Mouse (Mus musculus) ES-Bruce4 (cell line): ENCODE measurements around the gene Ltbp4. TPM values are rescaled to one million over a fixed set of nuclear protein-coding genes. Genes with fewer than 3 reads are reported as not detected.

Source experiments
- H3K27ac ChIP-seq: 2 replicates; pipeline ENCODE4 v1.5.1; 2012; ENCODE audit warnings: low read length, inconsistent platforms; ENCODE audit not compliant: insufficient read depth
- H3K27me3 ChIP-seq: 2 replicates; pipeline ENCODE4 v1.6.1; 2012; ENCODE audit warnings: mild to moderate bottlenecking, low read length, inconsistent platforms; ENCODE audit not compliant: control insufficient read depth, poor library complexity, insufficient read depth, severe bottlenecking
- H3K36me3 ChIP-seq: 2 replicates; pipeline ENCODE4 v1.6.1; 2012; ENCODE audit warnings: inconsistent platforms, mild to moderate bottlenecking, low read length, moderate library complexity; ENCODE audit not compliant: control insufficient read depth, poor library complexity, insufficient read depth, severe bottlenecking
- H3K4me1 ChIP-seq: one replicate; pipeline ENCODE4 v1.8.1; 2011; ENCODE audit warnings: low read length; ENCODE audit not compliant: control insufficient read depth, insufficient read depth
- H3K4me3 ChIP-seq: 2 replicates; pipeline ENCODE4 v1.5.1; 2011; ENCODE audit warnings: low read depth, mild to moderate bottlenecking, low read length
- H3K9ac ChIP-seq: 2 replicates; pipeline ENCODE4 v1.6.1; 2012; ENCODE audit warnings: low read depth, mild to moderate bottlenecking, inconsistent platforms; ENCODE audit not compliant: poor library complexity, severe bottlenecking
- H3K9me3 ChIP-seq: replicated peaks from 2 replicates; pipeline ENCODE4 v1.6.1; 2012; ENCODE audit warnings: mild to moderate bottlenecking, low read length, inconsistent platforms; ENCODE audit not compliant: control insufficient read depth, poor library complexity, insufficient read depth, severe bottlenecking
- CTCF ChIP-seq: IDR thresholded peaks from one replicate; pipeline ENCODE4 v1.8.1; 2011; ENCODE audit warnings: low read depth, low read length
- EP300 ChIP-seq: IDR thresholded peaks from 2 replicates; pipeline ENCODE4 v1.6.1; 2011; ENCODE audit warnings: low read depth, low read length; ENCODE audit not compliant: insufficient read depth
- POLR2A ChIP-seq: IDR thresholded peaks from one replicate; pipeline ENCODE4 v1.8.1; 2011; ENCODE audit warnings: low read length; ENCODE audit not compliant: insufficient read depth
- polyA plus RNA-seq: library from polyadenylated mRNA; stranded (reverse); fragments of >200 nt; gene quantifications from 2 replicates; pipeline ENCODE4 v1.2.4, GENCODE M21; 2011; ENCODE audit warnings: low read depth; ENCODE audit not compliant: missing spikeins, insufficient read depth, insufficient read length

The Ltbp4 gene
- polyA plus RNA-seq, 1 experiment: 66.8 TPM

GRCm38 (mm10) chr7:27259771-27260170 is 77.7 kb downstream of the Ltbp4 start:
- Histone ChIP-seq H3K27ac (no peak overlapping the region), H3K27me3 (no peaks in the 10 kb centered on the region), H3K4me1 (peaks cover 2% of the 10 kb centered on the region), H3K9me3 (no peaks in the 10 kb centered on the region), H3K9ac (peak overlapping the region; percentile 85), H3K4me3 (peak overlapping the region; percentile 76), H3K36me3 (0 out of 2 replicates have a peak, but pooled peaks cover 2% of the 10 kb centered on the region)
- no peak for TF ChIP-seq POLR2A
- no peak for TF ChIP-seq EP300
- TF ChIP-seq CTCF: no peak

- TF ChIP-seq EP300 (0 out of 2 replicates have a peak, but pooled peaks have one; percentile 12), CTCF (no peak), POLR2A (no peak)
- H3K9ac ChIP-seq: peak overlapping the region; percentile 85
- H3K4me3 ChIP-seq: peak overlapping the region; percentile 76
- no peaks in the 10 kb centered on the region for H3K27me3 ChIP-seq
- H3K9me3 ChIP-seq: no peaks in the 10 kb centered on the region
- 0 out of 2 replicates have a peak, but pooled peaks cover 2% of the 10 kb centered on the region for H3K36me3 ChIP-seq
- peak overlapping the region; percentile 51; the same call in 1 of the 2 replicates for H3K27ac ChIP-seq
- peaks cover 2% of the 10 kb centered on the region for H3K4me1 ChIP-seq
These were observed 78.2 kb downstream of the Ltbp4 start for GRCm38 (mm10) chr7:27259271-27259721.

GRCm38 (mm10) chr7:27258205-27258899 is 79.1 kb downstream of the Ltbp4 start, which contains the start of gene Numbl:
Gene Numbl, plus strand, starts transcription at chr7:27258433.
- Histone ChIP-seq H3K4me1 (peaks cover 2% of the 10 kb centered on the region), H3K27me3 (no peaks in the 10 kb centered on the region), H3K36me3 (0 out of 2 replicates have a peak, but pooled peaks cover 2% of the 10 kb centered on the region), H3K9me3 (no peaks in the 10 kb centered on the region), H3K9ac (peak within 1 kb of the TSS; percentile 85), H3K27ac (peak within 1 kb of the TSS; percentile 82), H3K4me3 (peak within 1 kb of the TSS; percentile 76)
- TF ChIP-seq CTCF: no peak
- no peak for TF ChIP-seq EP300
- TF ChIP-seq POLR2A: no peak

GRCm38 (mm10) chr7:27257852-27258204 is 79.7 kb downstream of the Ltbp4 start:
- Histone ChIP-seq H3K9ac (peak overlapping the region; percentile 11), H3K27me3 (no peaks in the 10 kb centered on the region), H3K4me1 (peaks cover 2% of the 10 kb centered on the region), H3K27ac (peak overlapping the region; percentile 82), H3K36me3 (no peaks in the 10 kb centered on the region), H3K9me3 (no peaks in the 10 kb centered on the region), H3K4me3 (peak overlapping the region; percentile 69)
- TF ChIP-seq EP300 (peak; percentile 80), POLR2A (no peak)

- H3K27me3 ChIP-seq: no peaks in the 10 kb centered on the region
- H3K4me1 ChIP-seq: peaks cover 2% of the 10 kb centered on the region
- no peaks in the 10 kb centered on the region for H3K9me3 ChIP-seq
- TF ChIP-seq CTCF (no peak), EP300 (no peak), POLR2A (no peak)
- no peaks in the 10 kb centered on the region for H3K36me3 ChIP-seq
- peak overlapping the region; percentile 27 for H3K27ac ChIP-seq
- peak overlapping the region; percentile 59 for H3K4me3 ChIP-seq
- peak overlapping the region; percentile 11 for H3K9ac ChIP-seq
These were observed 80.2 kb downstream of the Ltbp4 start for GRCm38 (mm10) chr7:27257046-27257851.
